Mouse (Mus musculus): ENCODE results near the gene Arap2. TPM values are rescaled to one million over a fixed set of nuclear protein-coding genes. Genes with fewer than 3 reads are reported as not detected.
A peak's percentile ranks its signal among the peaks of the same experiment; 100 is the strongest.
"Not testable (repeated sequence)": the region's sequence is repeated elsewhere in the genome, so short reads cannot be mapped to it uniquely, and the experiment has no call there.

Arap2 gene
- polyA plus RNA-seq, 1 experiment from 2014 or later: 14.8 TPM

GRCm38 (mm10) chr5:62762298-62762960, 3.5 kb downstream of the Arap2 start:
- no peak overlapping the region for H3K4me3 ChIP-seq (ENCODE audit: inconsistent target)
- WGBS (ENCODE audit: missing documents): 4% methylated on average over 4 of the region's 4 CpGs
- H3K79me2 ChIP-seq (ENCODE audit: inconsistent target): peaks cover 48% of the 10 kb centered on the region
- peak overlapping the region; percentile 87 for H3K27ac ChIP-seq
- no peaks in the 10 kb centered on the region for H3K36me3 ChIP-seq (ENCODE audit: inconsistent target)

GRCm38 (mm10) chr5:62760791-62761504, 5.0 kb downstream of the Arap2 start:
- H3K79me2 ChIP-seq (ENCODE audit: inconsistent target): peaks cover 58% of the 10 kb centered on the region
- H3K4me3 ChIP-seq (ENCODE audit: inconsistent target): no peak overlapping the region
- 17% methylated on average over 5 of the region's 5 CpGs for WGBS (ENCODE audit: missing documents)
- peak overlapping the region; percentile 87 for H3K27ac ChIP-seq
- no peaks in the 10 kb centered on the region for H3K36me3 ChIP-seq (ENCODE audit: inconsistent target)

DNA sequence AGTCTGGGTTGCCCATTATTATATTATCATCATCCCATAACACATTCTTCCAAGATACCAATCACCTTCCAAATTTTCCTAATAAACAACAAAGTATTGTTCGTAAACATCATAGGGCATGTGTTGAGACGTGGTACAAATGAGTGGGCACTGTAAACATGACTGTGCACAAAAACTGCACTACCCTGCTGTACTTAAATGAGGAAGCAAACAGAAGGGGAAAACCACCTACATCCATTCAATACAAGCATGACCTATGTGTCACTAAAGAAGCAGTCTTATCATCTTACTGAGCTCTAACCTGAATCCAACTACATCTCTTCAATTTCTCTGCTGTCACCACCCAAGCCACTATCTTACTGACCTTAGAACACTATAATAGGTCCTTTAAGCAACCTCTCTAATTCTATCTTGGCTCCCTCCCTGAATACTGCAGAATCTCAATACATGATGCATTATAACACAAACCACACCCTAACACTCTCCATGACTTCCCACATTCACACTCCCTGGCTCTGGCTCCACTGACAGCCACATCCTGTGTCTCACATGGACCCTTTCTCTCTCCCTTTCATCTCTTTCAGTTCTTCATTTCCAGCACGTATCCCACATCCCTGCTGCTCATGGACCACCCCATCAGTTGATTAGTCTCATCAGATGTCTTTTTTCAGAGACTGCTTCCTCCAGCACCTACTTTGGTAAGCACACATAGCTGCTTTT, 10.0 kb downstream of the Arap2 start:
- H3K27ac ChIP-seq: no peak overlapping the region
- 46% methylated on average over 3 of the region's 3 CpGs for WGBS (ENCODE audit: missing documents)
- no peaks in the 10 kb centered on the region for H3K36me3 ChIP-seq (ENCODE audit: inconsistent target)
- peaks cover 55% of the 10 kb centered on the region for H3K79me2 ChIP-seq (ENCODE audit: inconsistent target)
- no peak overlapping the region for H3K4me3 ChIP-seq (ENCODE audit: inconsistent target)

DNA sequence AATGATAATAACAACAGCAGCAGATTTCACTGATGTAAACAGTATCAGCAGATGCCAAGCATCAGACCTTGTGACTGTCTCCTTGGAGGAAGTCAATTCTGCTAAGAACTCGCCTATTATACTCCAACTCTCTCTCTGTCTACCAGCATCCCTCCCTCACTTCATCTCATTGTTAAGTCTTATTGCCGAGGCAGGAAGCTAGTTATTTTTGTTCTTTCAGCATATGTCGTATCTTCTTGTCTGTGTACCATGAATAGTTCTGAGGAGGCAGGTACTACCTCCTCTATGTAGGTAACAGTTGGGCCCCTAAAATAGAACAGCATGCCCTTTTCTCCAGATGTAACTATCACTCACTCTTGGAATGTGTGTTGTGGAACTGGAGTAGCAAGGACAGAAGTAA, 13.0 kb downstream of the Arap2 start:
- H3K4me3 ChIP-seq (ENCODE audit: inconsistent target): no peak overlapping the region
- 71% methylated on average over 3 of the region's 3 CpGs for WGBS (ENCODE audit: missing documents)
- peaks cover 33% of the 10 kb centered on the region for H3K79me2 ChIP-seq (ENCODE audit: inconsistent target)
- no peak overlapping the region for H3K27ac ChIP-seq
- H3K36me3 ChIP-seq (ENCODE audit: inconsistent target): no peaks in the 10 kb centered on the region

GRCm38 (mm10) chr5:62751692-62752091, 14.3 kb downstream of the Arap2 start:
- WGBS (ENCODE audit: missing documents): 45% methylated on average over 2 of the region's 2 CpGs
- Histone ChIP-seq H3K36me3 (ENCODE audit: inconsistent target) (no peaks in the 10 kb centered on the region), H3K4me3 (ENCODE audit: inconsistent target) (no peak overlapping the region), H3K79me2 (ENCODE audit: inconsistent target) (peaks cover 21% of the 10 kb centered on the region; the same call in 1 of the 2 replicates), H3K27ac (no peak overlapping the region)

- WGBS (ENCODE audit: missing documents): 96% methylated on average over 2 of the region's 2 CpGs
- Histone ChIP-seq H3K4me3 (ENCODE audit: inconsistent target) (no peak overlapping the region), H3K36me3 (ENCODE audit: inconsistent target) (no peaks in the 10 kb centered on the region), H3K27ac (no peak overlapping the region), H3K79me2 (ENCODE audit: inconsistent target) (0 out of 2 replicates have a peak, but pooled peaks cover 4% of the 10 kb centered on the region)
Observed at GRCm38 (mm10) chr5:62748168-62748567, 17.8 kb downstream of the Arap2 start.

DNA sequence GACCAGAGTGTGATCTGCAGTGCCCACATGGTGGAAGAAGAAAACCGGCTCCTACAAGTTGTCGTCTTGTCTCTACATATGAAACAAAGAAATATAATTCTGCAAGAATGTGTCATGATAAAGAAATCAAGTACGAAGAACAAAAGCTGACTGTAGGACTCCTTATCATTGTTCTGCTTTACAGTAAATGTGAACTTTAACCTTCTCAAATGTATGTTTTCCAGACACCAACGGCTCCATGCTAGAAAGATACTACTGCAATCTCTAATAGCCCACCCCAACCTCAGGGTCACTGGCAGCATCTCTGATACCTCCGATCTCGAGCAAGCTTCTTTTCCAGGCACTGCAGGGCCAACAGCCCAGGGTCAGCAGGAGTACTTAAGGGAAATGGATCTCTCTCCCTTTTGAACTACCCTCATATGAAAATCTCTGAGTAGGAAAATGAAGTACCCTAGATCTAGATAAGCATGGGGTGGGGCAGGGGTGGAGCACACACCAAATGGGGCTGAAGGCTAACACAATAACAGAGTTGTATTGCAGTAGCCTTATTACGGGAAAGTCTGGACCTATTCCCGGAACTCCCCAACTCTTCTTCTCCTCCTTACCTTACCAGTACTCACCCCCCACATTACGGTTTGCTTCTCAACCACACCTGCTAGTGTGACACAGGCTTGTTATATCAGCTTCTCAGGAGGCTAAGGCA, 22.6 kb downstream of the Arap2 start:
- WGBS (ENCODE audit: missing documents): 95% methylated on average over 9 of the region's 9 CpGs
- H3K36me3 ChIP-seq (ENCODE audit: inconsistent target): no peaks in the 10 kb centered on the region

GRCm38 (mm10) chr5:62739451-62740415, 26.2 kb downstream of the Arap2 start:
- 87% methylated on average over 8 of the region's 9 CpGs for WGBS (ENCODE audit: missing documents)
- Histone ChIP-seq H3K36me3 (ENCODE audit: inconsistent target) (no peaks in the 10 kb centered on the region), H3K79me2 (ENCODE audit: inconsistent target) (no peaks in the 10 kb centered on the region), H3K4me3 (ENCODE audit: inconsistent target) (no peak overlapping the region), H3K27ac (no peak overlapping the region)

More for the DNA sequence above, 22.6 kb downstream of the Arap2 start:
- no peak overlapping the region for H3K27ac ChIP-seq
- H3K79me2 ChIP-seq (ENCODE audit: inconsistent target): no peaks in the 10 kb centered on the region
- no peak overlapping the region for H3K4me3 ChIP-seq (ENCODE audit: inconsistent target)

GRCm38 (mm10) chr5:62730573-62730972, 35.4 kb downstream of the Arap2 start:
- not testable (repeated sequence) for H3K27ac ChIP-seq; H3K79me2 ChIP-seq (ENCODE audit: inconsistent target)
- 100% methylated on average over 4 of the region's 7 CpGs for WGBS (ENCODE audit: missing documents)

GRCm38 (mm10) chr5:62725551-62725950, 40.4 kb downstream of the Arap2 start:
- Histone ChIP-seq H3K36me3 (ENCODE audit: inconsistent target) (no peaks in the 10 kb centered on the region), H3K79me2 (ENCODE audit: inconsistent target) (no peaks in the 10 kb centered on the region), H3K27ac (no peak overlapping the region), H3K4me3 (ENCODE audit: inconsistent target) (no peak overlapping the region)
- WGBS (ENCODE audit: missing documents): 92% methylated on average over 2 of the region's 2 CpGs

More at GRCm38 (mm10) chr5:62730573-62730972, 35.4 kb downstream of the Arap2 start:
- H3K36me3 ChIP-seq (ENCODE audit: inconsistent target); H3K4me3 ChIP-seq (ENCODE audit: inconsistent target): not testable (repeated sequence)

- Histone ChIP-seq H3K4me3 (ENCODE audit: inconsistent target) (no peak overlapping the region), H3K27ac (no peak overlapping the region), H3K36me3 (ENCODE audit: inconsistent target) (no peaks in the 10 kb centered on the region), H3K79me2 (ENCODE audit: inconsistent target) (no peaks in the 10 kb centered on the region)
- 94% methylated on average over 3 of the region's 3 CpGs for WGBS (ENCODE audit: missing documents)
Observed at GRCm38 (mm10) chr5:62723261-62724105, 42.5 kb downstream of the Arap2 start.

GRCm38 (mm10) chr5:62716468-62716867, 49.5 kb downstream of the Arap2 start:
- Histone ChIP-seq H3K36me3 (ENCODE audit: inconsistent target) (no peaks in the 10 kb centered on the region), H3K27ac (no peak overlapping the region), H3K79me2 (ENCODE audit: inconsistent target) (no peaks in the 10 kb centered on the region), H3K4me3 (ENCODE audit: inconsistent target) (no peak overlapping the region)
- WGBS (ENCODE audit: missing documents): 87% methylated on average over 3 of the region's 3 CpGs

- H3K27ac ChIP-seq: no peak overlapping the region
- no peaks in the 10 kb centered on the region for H3K36me3 ChIP-seq (ENCODE audit: inconsistent target)
- no peak overlapping the region for H3K4me3 ChIP-seq (ENCODE audit: inconsistent target)
- no peaks in the 10 kb centered on the region for H3K79me2 ChIP-seq (ENCODE audit: inconsistent target)
- 44% methylated on average over 1 of the region's 1 CpGs for WGBS (ENCODE audit: missing documents)
Observed at GRCm38 (mm10) chr5:62715977-62716376, 50.0 kb downstream of the Arap2 start.
